19 mouse cellular contexts compared by ENCODE assay signal in the genomic region with DNA sequence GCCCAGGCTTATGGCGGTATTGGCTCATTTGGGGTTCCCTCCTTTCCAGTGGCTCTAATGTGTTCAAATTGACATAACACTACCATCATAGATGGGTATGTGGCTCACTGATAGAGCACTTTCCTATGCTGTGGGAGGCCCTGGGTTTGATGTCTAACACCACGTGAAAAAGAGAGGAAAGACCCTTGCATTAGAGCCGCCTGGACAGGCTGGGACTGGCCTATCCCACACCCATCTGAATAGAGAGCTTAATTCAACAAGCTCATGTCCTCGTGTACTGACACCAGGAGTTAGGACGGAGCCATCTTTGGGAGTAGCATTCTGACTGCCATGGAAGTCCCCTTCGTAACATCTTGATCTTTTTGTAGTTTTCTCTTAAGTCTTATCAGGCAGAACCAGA. TPM values are rescaled to one million over a fixed set of nuclear protein-coding genes. Genes with fewer than 3 reads are reported as not detected.
DNase-seq lines count a peak whose midpoint lies in the region; ATAC-seq and TF ChIP-seq lines count a peak whose summit lies in the region.
"Had no signal": no experiment of that assay in that cellular context is flagged by ENCODE, and none has a peak within 500 bp of the region (broad histone marks: within the 10 kb centered on the region; RNA-seq: fewer than 3 reads in every experiment).

No protein-coding gene starts in this region.

- no peak for ATAC-seq in heart, embryonic 12.5 days (ENCODE audit: insufficient number of reproducible peaks, low FRiP score)
- ATAC-seq in kidney, embryonic 15.5 days (replicated peaks; ENCODE audit: low FRiP score): no peak
- no peak for ATAC-seq in midbrain, embryonic 15.5 days (replicated peaks)
- ATAC-seq in midbrain, embryonic 16.5 days: no peak
- no peak for ATAC-seq in limb, embryonic 14.5 days (ENCODE audit: low FRiP score, low read depth)

- intact Hi-C loops in heart, postnatal 36 days (cut with DNase I): no loop called here

- no peaks in the 10 kb centered on the region for H3K27me3 ChIP-seq in heart, embryonic 12.5 days (replicated peaks)
- no peaks in the 10 kb centered on the region for H3K27me3 ChIP-seq in kidney, embryonic 15.5 days
- no peaks in the 10 kb centered on the region for H3K27me3 ChIP-seq in midbrain, embryonic 15.5 days (replicated peaks)
- no peaks in the 10 kb centered on the region for H3K27me3 ChIP-seq in midbrain, embryonic 16.5 days (ENCODE audit: control insufficient read depth, insufficient read depth, low read depth, low read length)
- no peaks in the 10 kb centered on the region for H3K27me3 ChIP-seq in limb, embryonic 14.5 days (ENCODE audit: control insufficient read depth, insufficient read depth, low read length)
- H3K27me3 ChIP-seq: forebrain, embryonic 12.5 days; liver, embryonic 15.5 days; neural tube, embryonic 12.5 days had no signal

- H3K4me3 ChIP-seq in heart, embryonic 12.5 days: no peak overlapping the region
- no peak overlapping the region for H3K4me3 ChIP-seq in kidney, embryonic 15.5 days (replicated peaks)
- no peak overlapping the region for H3K4me3 ChIP-seq in midbrain, embryonic 15.5 days
- H3K4me3 ChIP-seq in midbrain, embryonic 16.5 days (ENCODE audit: low read depth, low read length): no peak overlapping the region
- no peak overlapping the region for H3K4me3 ChIP-seq in limb, embryonic 14.5 days (replicated peaks; ENCODE audit: low read length)
- H3K4me3 ChIP-seq: forebrain, embryonic 12.5 days; liver, embryonic 15.5 days; neural tube, embryonic 12.5 days had no signal

- H3K9ac ChIP-seq in heart, embryonic 12.5 days: no peak overlapping the region
- no peak overlapping the region for H3K9ac ChIP-seq in kidney, embryonic 15.5 days
- H3K9ac ChIP-seq in midbrain, embryonic 15.5 days: no peak overlapping the region
- H3K9ac ChIP-seq in midbrain, embryonic 16.5 days (ENCODE audit: low read depth, low read length): no peak overlapping the region
- H3K9ac ChIP-seq in limb, embryonic 14.5 days (ENCODE audit: low read depth, low read length, severe bottlenecking): no peak overlapping the region
- H3K9ac ChIP-seq: forebrain, embryonic 12.5 days; hindbrain, embryonic 14.5 days; liver, embryonic 15.5 days; neural tube, embryonic 12.5 days had no signal

- peaks cover 9% of the 10 kb centered on the region; the same call in 1 of the 2 replicates for H3K36me3 ChIP-seq in heart, embryonic 12.5 days
- peaks cover 20% of the 10 kb centered on the region for H3K36me3 ChIP-seq in kidney, embryonic 15.5 days
- H3K36me3 ChIP-seq in midbrain, embryonic 15.5 days (replicated peaks): no peaks in the 10 kb centered on the region
- no peaks in the 10 kb centered on the region for H3K36me3 ChIP-seq in midbrain, embryonic 16.5 days (ENCODE audit: control insufficient read depth, insufficient read depth, low read length)
- peaks cover 21% of the 10 kb centered on the region for H3K36me3 ChIP-seq in limb, embryonic 14.5 days (ENCODE audit: control insufficient read depth, insufficient read depth, low read length)
- H3K36me3 ChIP-seq: forebrain, embryonic 12.5 days; liver, embryonic 15.5 days had no signal

- peak overlapping the region; percentile 96 for H3K27ac ChIP-seq in heart, embryonic 12.5 days (ENCODE audit: poor library complexity, severe bottlenecking)
- H3K27ac ChIP-seq in kidney, embryonic 15.5 days: peak overlapping the region; percentile 88
- H3K27ac ChIP-seq in midbrain, embryonic 15.5 days: 0 out of 2 replicates have a peak overlapping the region, but pooled peaks have one; percentile 42
- no peak overlapping the region for H3K27ac ChIP-seq in midbrain, embryonic 16.5 days (ENCODE audit: low read length)
- 0 out of 2 replicates have a peak overlapping the region, but pooled peaks have one; percentile 21 for H3K27ac ChIP-seq in limb, embryonic 14.5 days (replicated peaks; ENCODE audit: low read depth, low read length)
- H3K27ac ChIP-seq: hindbrain, embryonic 14.5 days; macrophage; neural tube, embryonic 12.5 days had no signal

- no peak for TF ChIP-seq POLR2A in limb, embryonic 14.5 days (IDR thresholded peaks at IDR 0.05; ENCODE audit: borderline replicate concordance, extremely low read depth, insufficient read depth, insufficient read length)

- 0 out of 2 replicates have a peak, but pooled peaks cover 3% of the 10 kb centered on the region for H3K9me3 ChIP-seq in heart, embryonic 12.5 days (replicated peaks)
- no peaks in the 10 kb centered on the region; the same call in 1 of the 2 replicates for H3K9me3 ChIP-seq in kidney, embryonic 15.5 days (replicated peaks)
- no peaks in the 10 kb centered on the region for H3K9me3 ChIP-seq in midbrain, embryonic 15.5 days
- H3K9me3 ChIP-seq in midbrain, embryonic 16.5 days (replicated peaks; ENCODE audit: control insufficient read depth, low read length, poor library complexity, severe bottlenecking): no peaks in the 10 kb centered on the region
- no peaks in the 10 kb centered on the region for H3K9me3 ChIP-seq in limb, embryonic 14.5 days (ENCODE audit: control insufficient read depth, low read length)
- H3K9me3 ChIP-seq: liver, embryonic 15.5 days had no signal

- no peak overlapping the region for H3K4me2 ChIP-seq in heart, embryonic 12.5 days
- no peak overlapping the region for H3K4me2 ChIP-seq in kidney, embryonic 15.5 days
- no peak overlapping the region for H3K4me2 ChIP-seq in midbrain, embryonic 15.5 days
- H3K4me2 ChIP-seq in midbrain, embryonic 16.5 days (ENCODE audit: low read length): no peak overlapping the region
- no peak overlapping the region for H3K4me2 ChIP-seq in limb, embryonic 14.5 days (replicated peaks; ENCODE audit: low read depth, low read length, severe bottlenecking)
- H3K4me2 ChIP-seq: forebrain, embryonic 12.5 days; hindbrain, embryonic 14.5 days; liver, embryonic 15.5 days; neural tube, embryonic 12.5 days had no signal

- 81% methylated on average over 6 of the region's 6 CpGs for WGBS in heart, embryonic 12.5 days
- 84% methylated on average over 6 of the region's 6 CpGs for WGBS in kidney, embryonic 15.5 days
- WGBS in midbrain, embryonic 15.5 days: 85% methylated on average over 6 of the region's 6 CpGs
- WGBS in midbrain, embryonic 16.5 days: 83% methylated on average over 6 of the region's 6 CpGs
- WGBS in limb, embryonic 14.5 days: 84% methylated on average over 6 of the region's 6 CpGs

- H3K4me1 ChIP-seq in heart, embryonic 12.5 days (replicated peaks): peaks cover 62% of the 10 kb centered on the region
- peaks cover 53% of the 10 kb centered on the region for H3K4me1 ChIP-seq in kidney, embryonic 15.5 days
- peaks cover 36% of the 10 kb centered on the region for H3K4me1 ChIP-seq in midbrain, embryonic 15.5 days
- H3K4me1 ChIP-seq in midbrain, embryonic 16.5 days (ENCODE audit: control insufficient read depth, insufficient read depth, low read length): peaks cover 10% of the 10 kb centered on the region
- peaks cover 33% of the 10 kb centered on the region for H3K4me1 ChIP-seq in limb, embryonic 14.5 days (ENCODE audit: control insufficient read depth, insufficient read depth, low read length)

- no peak for DNase-seq in heart, postnatal 36 days
- DNase-seq in kidney, postnatal 14 days: no peak
- no peak for DNase-seq in limb, embryonic 14.5 days (ENCODE audit: low spot score)
- DNase-seq in adrenal gland, postnatal 25 days: no peak
- DNase-seq: cerebellum, adult 11 months; cerebellum, postnatal 25 days; gastrocnemius, postnatal 36 days; kidney, postnatal 25 days; retina, postnatal 1 day; thymus, postnatal 25 days had no signal

RNA-seq across cellular contexts. Expression of gene Zfp618, which starts 32.2 kb away (rescaled TPM):
- polyA plus RNA-seq in heart, embryonic 12.5 days (2016; fragmentation: Nextera tagmentation; extraction: Ambion mirVana): 11.5 and 13.3 TPM in 2 replicates
- under 1 TPM; 0.33 to 0.56 TPM for total RNA-seq in heart, postnatal 36 days (2021)
- polyA plus RNA-seq in kidney, embryonic 15.5 days (2015; fragmentation: Nextera tagmentation; extraction: Ambion mirVana): 35.2 and 39.5 TPM in 2 replicates
- polyA plus RNA-seq in midbrain, embryonic 15.5 days (2015; fragmentation: Nextera tagmentation; extraction: Ambion mirVana): 37.6 and 38.6 TPM in 2 replicates
- 29.6 and 34.9 TPM in 2 replicates for polyA plus RNA-seq in midbrain, embryonic 16.5 days (2015; fragmentation: Nextera tagmentation; extraction: Ambion mirVana)
- 32.0 and 39.6 TPM in 2 replicates for polyA plus RNA-seq in limb, embryonic 14.5 days (2012; rRNA removed)
- polyA plus RNA-seq in limb, embryonic 14.5 days (2014; fragmentation: Nextera tagmentation; extraction: Ambion mirVana): 24.9 and 35.4 TPM in 2 replicates
- 5.6 and 10.3 TPM in 2 replicates for total RNA-seq in adrenal gland, postnatal 25 days (2021)
- polyA plus RNA-seq: macrophage had no signal
